Mouse (Mus musculus) mammary gland, adult 2 months (tissue): ENCODE results near the gene Olfr356. TPM values are rescaled to one million over a fixed set of nuclear protein-coding genes. Genes with fewer than 3 reads are reported as not detected.

Experiments used
- polyA plus RNA-seq: library from polyadenylated mRNA; depleted of rRNA; stranded (reverse); fragments of >200 nt; gene quantifications from 2 replicates; pipeline ENCODE4 v1.2.3, GENCODE M21; 2012; ENCODE audit warnings: low replicate concordance; rRNA removed

Olfr356 gene
- not detected in 2 replicates for polyA plus RNA-seq

GRCm38 (mm10) chr2:36936821-36937220 is at the start of gene Olfr356:
Gene Olfr356 (plus strand): TSS chr2:36937121.

GRCm38 (mm10) chr2:36892836-36893235 is 44.1 kb upstream of the Olfr356 start, which contains the start of gene Olfr353:
Gene Olfr353 (minus strand): TSS chr2:36892936.

GRCm38 (mm10) chr2:36905380-36905779 is 31.5 kb upstream of the Olfr356 start, which contains the start of gene Olfr354:
Gene Olfr354 (plus strand): TSS chr2:36905680.

GRCm38 (mm10) chr2:36928797-36929196 is 8.1 kb upstream of the Olfr356 start, which contains the start of gene Olfr355:
Gene Olfr355 (minus strand): TSS chr2:36928897.

Other genes starting within 250 kb of the Olfr356 start
- not detected in 2 replicates for gene Olfr347, start 205.2 kb upstream of the Olfr356 start, polyA plus RNA-seq
- not detected in 2 replicates for gene Olfr348, start 152.8 kb upstream of the Olfr356 start, polyA plus RNA-seq
- not detected in 2 replicates for gene Olfr50, start 146.6 kb upstream of the Olfr356 start, polyA plus RNA-seq
- not detected in 2 replicates for gene Olfr3, start 120.1 kb upstream of the Olfr356 start, polyA plus RNA-seq
- gene Olfr350, start 90.8 kb upstream of the Olfr356 start, polyA plus RNA-seq = not detected in 2 replicates
- gene Olfr351, start 74.5 kb upstream of the Olfr356 start, polyA plus RNA-seq = not detected in 2 replicates
- gene Olfr352, start 68.7 kb upstream of the Olfr356 start, polyA plus RNA-seq = not detected in 2 replicates
- gene Olfr353, start 44.2 kb upstream of the Olfr356 start, polyA plus RNA-seq = not detected in 2 replicates
- gene Olfr354, start 31.4 kb upstream of the Olfr356 start, polyA plus RNA-seq = not detected in 2 replicates
- not detected in 2 replicates for gene Olfr355, start 8.2 kb upstream of the Olfr356 start, polyA plus RNA-seq
- gene Olfr357, start 56.7 kb downstream of the Olfr356 start, polyA plus RNA-seq = not detected in 2 replicates
- not detected in 2 replicates for gene Olfr358, start 72.2 kb downstream of the Olfr356 start, polyA plus RNA-seq
- gene Olfr360, start 128.6 kb downstream of the Olfr356 start, polyA plus RNA-seq = not detected in 2 replicates
- gene Olfr361, start 152.2 kb downstream of the Olfr356 start, polyA plus RNA-seq = not detected in 2 replicates
- not detected in 2 replicates for gene Olfr362, start 180.8 kb downstream of the Olfr356 start, polyA plus RNA-seq
- gene Olfr364-ps1, start 202.2 kb downstream of the Olfr356 start, polyA plus RNA-seq = not detected in 2 replicates